Mouse (Mus musculus): ENCODE results near the gene Fchsd2.

- TF ChIP-seq CTCF (IDR thresholded peaks at IDR 0.05; ENCODE audit: borderline replicate concordance, extremely low read depth, insufficient read depth, insufficient read length), result no peak
- no peak for TF ChIP-seq POLR2A (IDR thresholded peaks at IDR 0.05; ENCODE audit: borderline replicate concordance, extremely low read depth, insufficient read depth, insufficient read length, poor library complexity, severe bottlenecking)
Observed at GRCm38 (mm10) chr7:101107073-101107810, 14.6 kb downstream of the Fchsd2 start.

Measured in brain, embryonic 14.5 days (tissue).